Mouse (Mus musculus): ENCODE measurements at regions not wholly inside any gene's neighbourhood (a gene's known extent, or its start where the extent isn't known, plus 50 kb on each side); places are given as distances from the start of the nearest gene placed in this dataset.

DNA sequence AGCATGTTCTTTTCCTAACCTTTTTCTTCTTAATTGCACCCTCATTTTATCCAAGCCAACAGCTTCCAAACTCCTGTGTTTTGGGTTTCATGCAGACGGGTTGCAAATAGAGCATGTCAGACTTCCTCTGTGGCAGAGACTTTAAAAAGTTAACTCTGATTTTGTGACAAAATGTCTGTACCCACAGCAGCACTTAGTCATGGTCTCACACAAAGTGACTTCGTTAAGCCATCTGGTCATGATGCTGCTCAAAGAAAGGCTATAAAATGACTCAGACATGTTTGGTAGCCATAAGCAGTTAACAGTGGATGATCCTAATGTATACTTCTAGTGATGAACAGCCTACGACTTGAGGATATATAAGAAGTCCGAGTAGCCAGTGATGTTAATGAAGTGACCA is 255.5 kb downstream of the Wdr20rt start:
- DNase-seq, result no peak
- ATAC-seq, result no peak
- Histone ChIP-seq H3K9me3 (ENCODE audit: low read length) (no peaks in the 10 kb centered on the region), H3K27ac (ENCODE audit: low read depth) (no peak overlapping the region), H3K4me2 (ENCODE audit: low read depth, low read length) (no peak overlapping the region), H3K27me3 (ENCODE audit: insufficient read depth, low read length) (no peaks in the 10 kb centered on the region), H3K36me3 (replicated peaks; ENCODE audit: insufficient read depth, low read length) (no peaks in the 10 kb centered on the region), H3K4me1 (ENCODE audit: insufficient read depth) (no peaks in the 10 kb centered on the region), H3K4me3 (ENCODE audit: low read depth, low read length) (no peak overlapping the region), H3K9ac (replicated peaks) (no peak overlapping the region)
- TF ChIP-seq EP300 (IDR thresholded peaks at IDR 0.05; ENCODE audit: low read depth) (no peak), CTCF (IDR thresholded peaks at IDR 0.05; ENCODE audit: low read depth) (no peak)
- 77% methylated on average over 4 of the region's 4 CpGs for WGBS (ENCODE audit: insufficient replicate concordance)

DNA sequence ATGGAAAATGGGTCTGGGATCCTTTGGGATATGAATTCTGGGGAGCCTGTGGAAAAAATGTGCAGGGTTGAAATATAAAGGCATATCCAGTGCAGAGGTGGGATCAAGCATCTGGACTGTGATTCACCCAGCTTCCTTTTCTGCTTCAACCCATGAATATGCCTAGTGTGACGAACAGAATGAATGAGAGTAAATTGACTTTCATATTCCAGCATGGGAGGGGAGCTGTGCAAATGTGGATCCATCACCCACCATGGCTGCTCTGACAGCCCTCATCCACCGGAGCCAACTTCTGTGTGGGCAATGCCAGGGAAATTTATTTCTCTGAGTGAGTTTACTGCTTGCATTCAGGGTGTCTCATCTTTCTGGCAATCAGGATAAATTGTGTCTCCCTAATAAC is 265.8 kb downstream of the Wdr20rt start:
- Histone ChIP-seq H3K9me3 (ENCODE audit: low read length) (0 out of 2 replicates have a peak, but pooled peaks cover 4% of the 10 kb centered on the region), H3K4me3 (ENCODE audit: low read depth, low read length) (no peak overlapping the region), H3K36me3 (replicated peaks; ENCODE audit: insufficient read depth, low read length) (no peaks in the 10 kb centered on the region), H3K27me3 (ENCODE audit: insufficient read depth, low read length) (no peaks in the 10 kb centered on the region), H3K4me1 (ENCODE audit: insufficient read depth) (no peaks in the 10 kb centered on the region), H3K9ac (replicated peaks) (no peak overlapping the region), H3K4me2 (ENCODE audit: low read depth, low read length) (no peak overlapping the region), H3K27ac (ENCODE audit: low read depth) (no peak overlapping the region)
- 59% methylated on average over 2 of the region's 2 CpGs for WGBS (ENCODE audit: insufficient replicate concordance)
- ATAC-seq (no peak), DNase-seq (no peak)
- TF ChIP-seq EP300 (IDR thresholded peaks at IDR 0.05; ENCODE audit: low read depth) (no peak), CTCF (IDR thresholded peaks at IDR 0.05; ENCODE audit: low read depth) (no peak)

DNA sequence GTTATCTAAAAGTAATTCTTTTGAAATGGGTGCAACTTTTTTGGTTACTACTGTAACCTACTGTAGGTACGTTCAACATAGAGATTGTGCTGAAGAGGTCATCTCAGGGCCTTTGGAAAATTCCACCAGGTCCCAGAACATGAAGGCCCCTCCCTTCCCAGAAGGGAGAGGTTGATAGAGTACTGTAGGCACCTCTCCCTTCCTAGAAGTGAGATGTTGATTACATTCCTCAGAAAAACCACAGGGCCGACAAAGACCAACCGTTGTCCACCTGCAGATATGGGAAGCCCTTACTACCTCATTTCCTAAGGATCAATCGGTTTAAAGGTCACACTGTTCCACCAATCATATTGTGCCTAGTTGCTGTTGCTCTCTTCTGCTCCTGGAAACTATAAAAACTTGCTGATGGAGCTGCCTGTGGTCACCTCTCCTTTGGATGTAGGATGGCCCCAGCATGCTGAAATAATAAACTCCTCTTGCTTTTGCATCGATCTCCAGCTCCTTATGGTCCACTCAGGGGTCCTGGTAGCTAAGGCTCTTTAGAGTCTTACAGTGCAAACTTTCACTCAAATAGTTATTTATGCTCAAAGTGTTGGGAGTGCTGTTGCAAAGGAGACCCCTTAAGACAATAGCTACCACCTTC is 269.2 kb downstream of the Wdr20rt start:
- H3K36me3 ChIP-seq (replicated peaks; ENCODE audit: insufficient read depth, low read length), result no peaks in the 10 kb centered on the region
- H3K27ac ChIP-seq (ENCODE audit: low read depth), result no peak overlapping the region
- no peak overlapping the region for H3K4me2 ChIP-seq (ENCODE audit: low read depth, low read length)
- 75% methylated on average over 5 of the region's 5 CpGs for WGBS (ENCODE audit: insufficient replicate concordance)
- DNase-seq (no peak), ATAC-seq (no peak)
- 0 out of 2 replicates have a peak, but pooled peaks cover 4% of the 10 kb centered on the region for H3K9me3 ChIP-seq (ENCODE audit: low read length)
- no peak overlapping the region for H3K9ac ChIP-seq (replicated peaks)
- no peaks in the 10 kb centered on the region for H3K27me3 ChIP-seq (ENCODE audit: insufficient read depth, low read length)
- TF ChIP-seq CTCF (IDR thresholded peaks at IDR 0.05; ENCODE audit: low read depth) (no peak), EP300 (IDR thresholded peaks at IDR 0.05; ENCODE audit: low read depth) (no peak)
- H3K4me1 ChIP-seq (ENCODE audit: insufficient read depth), result no peaks in the 10 kb centered on the region
- no peak overlapping the region for H3K4me3 ChIP-seq (ENCODE audit: low read depth, low read length)

- DNase-seq, result no peak
- H3K4me3 ChIP-seq (ENCODE audit: low read depth, low read length), result no peak overlapping the region
- H3K27ac ChIP-seq (ENCODE audit: low read depth), result no peak overlapping the region
- no peak for ATAC-seq
- H3K4me2 ChIP-seq (ENCODE audit: low read depth, low read length), result no peak overlapping the region
- H3K27me3 ChIP-seq (ENCODE audit: insufficient read depth, low read length), result no peaks in the 10 kb centered on the region
- no peaks in the 10 kb centered on the region for H3K4me1 ChIP-seq (ENCODE audit: insufficient read depth)
- no peak for TF ChIP-seq EP300 (IDR thresholded peaks at IDR 0.05; ENCODE audit: low read depth)
- no peak for TF ChIP-seq CTCF (IDR thresholded peaks at IDR 0.05; ENCODE audit: low read depth)
- no peaks in the 10 kb centered on the region for H3K36me3 ChIP-seq (replicated peaks; ENCODE audit: insufficient read depth, low read length)
- H3K9me3 ChIP-seq (ENCODE audit: low read length), result 0 out of 2 replicates have a peak, but pooled peaks cover 4% of the 10 kb centered on the region
- H3K9ac ChIP-seq (replicated peaks), result no peak overlapping the region
- 68% methylated on average over 6 of the region's 6 CpGs for WGBS (ENCODE audit: insufficient replicate concordance)
These were observed 271.3 kb downstream of the Wdr20rt start for GRCm38 (mm10) chr12:65496613-65497012.

GRCm38 (mm10) chr12:65497602-65498001 is 272.3 kb downstream of the Wdr20rt start:
- Histone ChIP-seq H3K9ac (replicated peaks) (no peak overlapping the region), H3K4me2 (ENCODE audit: low read depth, low read length) (no peak overlapping the region), H3K36me3 (replicated peaks; ENCODE audit: insufficient read depth, low read length) (no peaks in the 10 kb centered on the region), H3K9me3 (ENCODE audit: low read length) (0 out of 2 replicates have a peak, but pooled peaks cover 4% of the 10 kb centered on the region), H3K27ac (ENCODE audit: low read depth) (no peak overlapping the region), H3K4me1 (ENCODE audit: insufficient read depth) (no peaks in the 10 kb centered on the region), H3K27me3 (ENCODE audit: insufficient read depth, low read length) (no peaks in the 10 kb centered on the region), H3K4me3 (ENCODE audit: low read depth, low read length) (no peak overlapping the region)
- 55% methylated on average over 6 of the region's 6 CpGs for WGBS (ENCODE audit: insufficient replicate concordance)
- no peak for ATAC-seq
- no peak for DNase-seq
- TF ChIP-seq EP300 (IDR thresholded peaks at IDR 0.05; ENCODE audit: low read depth) (no peak), CTCF (IDR thresholded peaks at IDR 0.05; ENCODE audit: low read depth) (no peak)

DNA sequence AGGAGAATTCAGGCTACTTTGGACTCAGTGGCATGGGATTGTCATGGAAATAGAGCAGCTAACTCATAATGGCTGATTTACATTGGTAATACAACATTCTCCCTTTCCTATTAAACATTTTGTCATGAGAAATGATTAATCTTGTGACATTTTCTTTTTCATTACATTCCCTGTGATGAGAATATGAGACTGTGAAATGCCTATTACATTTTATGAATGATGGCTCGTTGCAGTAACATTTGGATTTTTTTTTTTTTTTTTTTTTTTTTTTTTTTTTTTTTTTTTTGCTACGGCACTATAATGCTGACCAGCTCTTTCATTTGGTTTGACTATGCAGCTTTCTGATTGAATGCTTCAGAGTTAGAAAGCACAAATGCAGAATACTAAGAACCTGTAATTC is 276.1 kb downstream of the Wdr20rt start:
- Histone ChIP-seq H3K4me3 (ENCODE audit: low read depth, low read length) (no peak overlapping the region), H3K4me1 (ENCODE audit: insufficient read depth) (no peaks in the 10 kb centered on the region), H3K9me3 (ENCODE audit: low read length) (no peaks in the 10 kb centered on the region), H3K27me3 (ENCODE audit: insufficient read depth, low read length) (no peaks in the 10 kb centered on the region), H3K27ac (ENCODE audit: low read depth) (no peak overlapping the region), H3K4me2 (ENCODE audit: low read depth, low read length) (no peak overlapping the region), H3K9ac (replicated peaks) (no peak overlapping the region), H3K36me3 (replicated peaks; ENCODE audit: insufficient read depth, low read length) (no peaks in the 10 kb centered on the region)
- no peak for TF ChIP-seq EP300 (IDR thresholded peaks at IDR 0.05; ENCODE audit: low read depth)
- TF ChIP-seq CTCF (IDR thresholded peaks at IDR 0.05; ENCODE audit: low read depth), result no peak
- DNase-seq (no peak), ATAC-seq (no peak)
- WGBS (ENCODE audit: insufficient replicate concordance), result 61% methylated on average over 2 of the region's 2 CpGs
